Mouse (Mus musculus): ENCODE measurements around the gene Xpr1.

GRCm38 (mm10) chr1:155276381-155277033 lies 140.7 kb downstream of the Xpr1 start:
- TF ChIP-seq POLR2A (IDR thresholded peaks at IDR 0.05; ENCODE audit: insufficient read depth, low read depth, low read length) (no peak), CTCF (IDR thresholded peaks at IDR 0.05; ENCODE audit: insufficient read depth, low read depth, low read length) (no peak)

Data from olfactory bulb, adult 2 months (tissue).